Mouse (Mus musculus) hindbrain, embryonic 12.5 days (tissue): ENCODE data around the gene Phf5a. TPM values are rescaled to one million over a fixed set of nuclear protein-coding genes. Genes with fewer than 3 reads are reported as not detected.

ENCODE experiments used
- ATAC-seq: fragments of 200-750 bp; cut with Nextera tagmentation; 2 replicates; pipeline ENCODE4 v1.8.0; 2017; ENCODE audit warnings: moderate TSS enrichment; ENCODE audit not compliant: low FRiP score
- H3K27ac ChIP-seq: fragments of 300-500 bp; sonication (generic); 2 replicates; pipeline ENCODE4 v1.5.1; 2016; ENCODE audit warnings: mild to moderate bottlenecking
- H3K27me3 ChIP-seq: fragments of 300-500 bp; sonication (generic); 2 replicates; pipeline ENCODE4 v1.6.1; 2016; ENCODE audit warnings: mild to moderate bottlenecking
- H3K36me3 ChIP-seq: fragments of 300-500 bp; sonication (generic); 2 replicates; pipeline ENCODE4 v1.6.1; 2016; ENCODE audit warnings: mild to moderate bottlenecking
- H3K4me1 ChIP-seq: fragments of 300-500 bp; sonication (generic); 2 replicates; pipeline ENCODE4 v1.6.1; 2016
- H3K4me2 ChIP-seq: fragments of 300-500 bp; sonication (generic); replicated peaks from 2 replicates; pipeline ENCODE4 v1.6.1; 2016; ENCODE audit warnings: mild to moderate bottlenecking
- H3K4me3 ChIP-seq: fragments of 300-500 bp; sonication (generic); 2 replicates; pipeline ENCODE4 v1.5.1; 2016; ENCODE audit warnings: mild to moderate bottlenecking
- H3K9ac ChIP-seq: fragments of 300-500 bp; sonication (generic); 2 replicates; pipeline ENCODE4 v1.6.1; 2016; ENCODE audit warnings: mild to moderate bottlenecking, moderate library complexity
- H3K9me3 ChIP-seq: fragments of 300-500 bp; sonication (generic); replicated peaks from 2 replicates; pipeline ENCODE4 v1.6.1; 2016; ENCODE audit warnings: mild to moderate bottlenecking
- WGBS: fragments of 180-500 bp; shearing (Covaris S2); methylation state at CpG from one replicate; pipeline ENCODE4 v1.1.7; 2016; 5-methylcytosine and 5-hydroxymethylcytosine counted together
- polyA plus RNA-seq: library from polyadenylated mRNA; unstranded; fragments of >200 nt; fragmentation: Nextera tagmentation; extraction: Ambion mirVana; gene quantifications from 2 replicates; pipeline ENCODE4 v1.2.1, GENCODE M21; 2016

The Phf5a gene
- polyA plus RNA-seq, 1 experiment from 2014 or later: 115 TPM

DNA sequence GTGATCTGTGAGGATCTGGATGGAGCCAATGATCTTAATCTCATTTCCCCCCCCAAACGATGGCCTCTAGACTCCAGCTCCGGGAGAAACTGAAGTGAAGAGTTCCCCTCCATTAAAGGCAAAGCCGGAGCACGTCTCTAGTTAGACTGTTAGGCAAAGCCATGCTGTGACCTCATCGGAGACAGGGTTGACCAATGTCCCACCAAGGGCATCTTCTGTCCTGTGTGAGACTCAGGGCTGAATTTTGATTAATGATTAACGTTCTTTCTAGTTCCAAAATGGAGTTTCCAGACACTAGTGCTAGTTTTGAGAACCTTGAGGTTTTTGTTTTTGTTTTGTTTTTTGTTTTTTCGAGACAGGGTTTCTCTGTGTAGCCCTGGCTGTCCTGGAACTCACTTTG is 18.6 kb downstream of the Phf5a start:
- WGBS: 92% methylated on average over 7 of the region's 7 CpGs
- H3K9ac ChIP-seq: no peak overlapping the region
- H3K4me2 ChIP-seq: no peak overlapping the region
- peaks cover 37% of the 10 kb centered on the region for H3K36me3 ChIP-seq
- peaks cover 15% of the 10 kb centered on the region for H3K4me1 ChIP-seq
- no peak overlapping the region for H3K27ac ChIP-seq
- ATAC-seq: no peak
- H3K9me3 ChIP-seq: no peaks in the 10 kb centered on the region
- no peaks in the 10 kb centered on the region for H3K27me3 ChIP-seq
- H3K4me3 ChIP-seq: no peak overlapping the region

DNA sequence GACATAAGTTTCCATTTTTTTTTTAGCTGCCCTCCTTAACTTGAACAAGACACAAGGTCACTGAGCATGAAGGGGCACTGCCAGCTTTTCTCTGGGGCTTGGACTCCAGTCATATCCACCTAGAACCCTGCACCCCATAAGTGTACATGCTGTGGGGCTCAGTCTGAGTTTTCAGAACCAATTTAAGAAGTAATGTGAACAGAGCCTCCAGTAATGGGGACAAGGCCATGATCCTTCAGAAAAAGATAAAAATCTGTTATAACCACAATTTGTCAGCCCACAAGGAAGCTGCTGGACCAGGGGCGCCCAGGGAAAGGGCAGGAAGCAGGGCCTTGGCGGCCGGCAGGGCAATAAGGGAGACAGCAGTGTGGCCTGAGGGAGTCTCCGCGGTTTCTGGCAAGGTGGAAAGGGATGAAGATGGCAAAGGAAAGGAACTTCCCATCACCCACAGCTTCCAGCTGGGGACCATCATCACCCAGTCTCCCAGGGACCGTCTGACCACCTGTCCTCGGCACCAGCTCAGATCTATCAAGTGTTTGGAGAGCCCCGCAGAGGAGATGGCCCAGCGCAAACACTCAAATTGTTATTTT is 19.2 kb downstream of the Phf5a start:
- Histone ChIP-seq H3K36me3 (peaks cover 41% of the 10 kb centered on the region), H3K4me1 (peaks cover 15% of the 10 kb centered on the region), H3K4me3 (no peak overlapping the region), H3K27me3 (no peaks in the 10 kb centered on the region), H3K9me3 (no peaks in the 10 kb centered on the region), H3K4me2 (no peak overlapping the region), H3K27ac (no peak overlapping the region), H3K9ac (no peak overlapping the region)
- no peak for ATAC-seq
- 93% methylated on average over 9 of the region's 9 CpGs for WGBS

DNA sequence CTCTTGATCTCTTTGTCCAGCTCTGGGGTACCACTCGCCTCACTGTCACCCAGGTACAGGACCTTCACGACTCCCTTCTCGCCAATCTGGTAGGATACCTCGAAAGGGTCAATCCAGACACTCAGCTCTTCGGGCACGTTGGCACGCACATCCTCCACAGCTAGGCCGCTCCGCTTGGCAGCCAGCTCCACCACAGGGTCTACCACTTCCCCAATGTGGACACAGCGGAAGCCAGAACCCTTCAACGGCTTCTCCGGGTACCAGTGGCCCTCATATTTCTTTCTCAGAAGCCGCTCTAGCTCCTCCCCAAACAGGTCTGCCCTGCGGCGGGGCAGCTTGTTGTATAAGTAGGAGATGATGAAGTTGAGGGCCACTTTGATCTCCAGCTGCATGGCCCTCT is 20.3 kb downstream of the Phf5a start:
- H3K36me3 ChIP-seq: peaks cover 41% of the 10 kb centered on the region
- H3K27ac ChIP-seq: no peak overlapping the region
- H3K27me3 ChIP-seq: no peaks in the 10 kb centered on the region
- no peaks in the 10 kb centered on the region for H3K9me3 ChIP-seq
- H3K4me1 ChIP-seq: peaks cover 9% of the 10 kb centered on the region
- no peak overlapping the region for H3K4me3 ChIP-seq
- ATAC-seq: no peak
- H3K4me2 ChIP-seq: no peak overlapping the region
- 95% methylated on average over 15 of the region's 15 CpGs for WGBS
- no peak overlapping the region for H3K9ac ChIP-seq

DNA sequence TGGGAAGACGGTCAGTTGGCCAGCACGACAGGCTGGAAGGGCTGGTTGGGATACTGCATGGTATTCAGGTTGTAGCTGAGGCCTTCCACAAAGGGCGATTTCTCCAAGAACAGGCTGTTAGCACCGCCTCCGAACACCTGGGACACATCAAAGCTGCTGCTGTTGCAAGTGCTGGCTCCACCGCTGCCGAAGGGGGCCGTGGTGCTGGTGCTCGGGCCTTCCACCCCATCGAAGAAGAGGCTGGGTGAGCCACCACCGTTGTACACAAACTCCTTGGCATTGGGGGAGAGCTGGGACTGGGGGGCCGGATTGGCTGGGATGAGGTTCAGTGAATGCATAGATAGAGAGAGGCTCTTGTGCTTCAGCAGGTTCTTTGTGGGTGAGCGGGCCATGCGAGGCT is 21.0 kb downstream of the Phf5a start:
- H3K4me1 ChIP-seq: peaks cover 7% of the 10 kb centered on the region
- H3K4me3 ChIP-seq: no peak overlapping the region
- H3K9me3 ChIP-seq: no peaks in the 10 kb centered on the region
- H3K27ac ChIP-seq: no peak overlapping the region
- WGBS: 84% methylated on average over 14 of the region's 14 CpGs
- no peak overlapping the region for H3K9ac ChIP-seq
- H3K4me2 ChIP-seq: no peak overlapping the region
- no peak for ATAC-seq
- H3K27me3 ChIP-seq: no peaks in the 10 kb centered on the region
- peaks cover 41% of the 10 kb centered on the region for H3K36me3 ChIP-seq

DNA sequence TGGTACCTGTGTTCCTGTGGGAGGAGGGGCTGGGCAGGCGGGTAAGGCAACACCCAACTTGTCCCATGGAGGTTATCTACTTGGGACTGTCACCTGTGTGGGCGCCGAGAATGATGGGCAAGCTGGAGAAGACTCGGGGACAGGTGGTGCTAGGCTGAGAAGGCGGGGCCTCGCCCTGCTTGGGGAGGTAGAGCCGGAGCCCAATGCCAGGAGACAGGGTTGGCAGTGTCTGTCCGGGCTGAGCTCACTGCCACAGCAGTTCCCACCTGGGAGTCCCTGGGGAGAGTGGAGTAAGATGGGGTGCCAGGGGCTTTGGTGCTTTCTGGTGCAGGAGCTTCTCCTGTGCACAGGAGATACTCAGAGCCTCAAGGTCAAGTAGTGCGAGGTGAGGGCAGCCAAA is 22.6 kb downstream of the Phf5a start:
- peaks cover 41% of the 10 kb centered on the region for H3K36me3 ChIP-seq
- 89% methylated on average over 9 of the region's 9 CpGs for WGBS
- no peak for ATAC-seq
- H3K4me1 ChIP-seq: 0 out of 2 replicates have a peak, but pooled peaks cover 2% of the 10 kb centered on the region
- no peak overlapping the region for H3K4me3 ChIP-seq
- H3K9me3 ChIP-seq: no peaks in the 10 kb centered on the region
- H3K9ac ChIP-seq: no peak overlapping the region
- H3K27me3 ChIP-seq: no peaks in the 10 kb centered on the region
- H3K4me2 ChIP-seq: no peak overlapping the region
- no peak overlapping the region for H3K27ac ChIP-seq

DNA sequence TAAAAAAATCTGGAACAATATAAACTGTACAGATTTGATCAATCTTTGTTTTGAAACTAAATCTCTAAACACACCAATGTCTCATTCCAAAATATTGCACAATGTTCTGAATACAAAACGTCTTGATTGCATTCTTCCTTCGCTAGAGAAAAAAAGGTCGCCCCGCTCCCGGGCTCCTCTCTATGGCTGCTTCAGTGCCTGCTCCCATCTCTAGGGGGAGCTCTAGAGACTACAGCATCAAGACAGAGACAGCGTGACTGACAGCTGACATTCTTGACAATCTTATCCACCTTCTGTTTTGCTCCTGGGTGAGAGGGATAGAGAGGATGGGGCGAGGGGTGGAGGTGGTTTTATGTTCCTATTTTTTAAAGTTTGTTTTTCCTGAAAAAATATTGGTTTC is 23.4 kb downstream of the Phf5a start:
- no peak overlapping the region for H3K4me2 ChIP-seq
- H3K27me3 ChIP-seq: no peaks in the 10 kb centered on the region
- no peaks in the 10 kb centered on the region for H3K9me3 ChIP-seq
- H3K36me3 ChIP-seq: peaks cover 41% of the 10 kb centered on the region
- 0 out of 2 replicates have a peak, but pooled peaks cover 2% of the 10 kb centered on the region for H3K4me1 ChIP-seq
- no peak overlapping the region for H3K4me3 ChIP-seq
- H3K27ac ChIP-seq: no peak overlapping the region
- no peak overlapping the region for H3K9ac ChIP-seq
- no peak for ATAC-seq
- 43% methylated on average over 7 of the region's 7 CpGs for WGBS

DNA sequence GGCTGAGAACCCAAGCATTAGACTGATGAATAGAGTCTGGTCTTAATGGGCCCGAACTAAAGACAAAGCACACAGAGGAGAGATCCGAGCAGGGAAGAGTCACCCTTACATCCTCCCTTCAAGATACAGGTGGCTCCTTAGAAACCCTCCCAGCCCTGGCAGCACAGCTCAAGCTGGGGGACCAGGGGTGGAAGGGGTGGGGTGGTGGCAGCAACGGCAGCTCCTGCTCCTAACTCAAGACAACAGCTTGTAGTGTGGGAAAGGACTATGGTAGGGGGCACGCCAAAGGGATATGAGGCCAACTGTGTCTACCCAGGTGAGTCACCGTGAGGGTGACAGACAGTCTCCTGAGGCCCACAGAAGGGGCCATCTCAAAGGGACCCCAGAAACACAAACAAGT is 23.9 kb downstream of the Phf5a start:
- ATAC-seq: no peak
- 0 out of 2 replicates have a peak, but pooled peaks cover 2% of the 10 kb centered on the region for H3K4me1 ChIP-seq
- peaks cover 41% of the 10 kb centered on the region for H3K36me3 ChIP-seq
- H3K27me3 ChIP-seq: no peaks in the 10 kb centered on the region
- no peak overlapping the region for H3K4me2 ChIP-seq
- H3K27ac ChIP-seq: no peak overlapping the region
- H3K9me3 ChIP-seq: no peaks in the 10 kb centered on the region
- 92% methylated on average over 5 of the region's 5 CpGs for WGBS
- H3K9ac ChIP-seq: no peak overlapping the region
- no peak overlapping the region for H3K4me3 ChIP-seq

DNA sequence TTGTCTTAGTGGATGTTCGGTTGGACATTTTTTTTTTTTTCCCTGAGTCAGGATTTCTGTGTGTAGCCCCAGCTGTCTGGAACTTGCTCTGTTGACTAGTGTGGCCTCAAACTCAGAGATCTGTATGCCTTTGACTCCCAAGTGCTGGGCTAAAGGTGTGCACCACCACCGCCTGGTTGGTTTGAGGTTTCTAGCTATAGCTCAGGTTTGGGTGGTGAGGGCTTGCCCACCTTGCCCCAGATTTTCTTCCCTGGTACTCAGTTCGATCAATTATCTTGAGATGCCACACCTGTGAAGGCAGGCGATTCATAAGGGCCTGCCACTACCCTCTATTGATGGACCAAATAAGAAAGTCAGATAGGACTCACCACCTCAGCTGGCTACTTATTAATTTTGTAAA is 24.6 kb downstream of the Phf5a start:
- ATAC-seq: no peak
- Histone ChIP-seq H3K4me3 (no peak overlapping the region), H3K4me2 (no peak overlapping the region), H3K4me1 (0 out of 2 replicates have a peak, but pooled peaks cover 2% of the 10 kb centered on the region), H3K27me3 (no peaks in the 10 kb centered on the region), H3K9me3 (no peaks in the 10 kb centered on the region), H3K9ac (no peak overlapping the region), H3K27ac (no peak overlapping the region), H3K36me3 (peaks cover 36% of the 10 kb centered on the region)
- 86% methylated on average over 4 of the region's 4 CpGs for WGBS

DNA sequence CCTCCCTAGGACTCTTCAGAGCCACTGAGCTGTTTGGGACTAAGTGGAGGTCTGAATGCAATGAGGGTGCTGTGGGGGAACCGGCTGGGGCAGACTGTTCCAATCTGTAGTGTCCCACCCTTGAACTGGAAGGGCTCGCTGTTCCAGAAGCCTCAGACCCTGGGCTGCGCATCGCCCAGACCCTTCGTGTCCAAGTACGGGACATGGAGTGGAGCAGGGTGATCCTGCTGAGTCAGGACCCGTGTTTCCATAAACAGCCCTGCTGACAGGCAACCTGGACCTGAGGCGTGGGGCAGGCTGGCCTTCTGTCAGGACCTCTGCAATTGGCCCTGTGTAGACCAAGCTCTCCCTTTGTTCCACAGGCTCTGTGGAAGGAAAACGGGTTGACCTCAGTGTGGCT is 25.0 kb downstream of the Phf5a start:
- no peaks in the 10 kb centered on the region for H3K9me3 ChIP-seq
- H3K36me3 ChIP-seq: peaks cover 32% of the 10 kb centered on the region
- no peak for ATAC-seq
- no peak overlapping the region for H3K27ac ChIP-seq
- H3K4me1 ChIP-seq: 0 out of 2 replicates have a peak, but pooled peaks cover 2% of the 10 kb centered on the region
- H3K9ac ChIP-seq: no peak overlapping the region
- no peak overlapping the region for H3K4me2 ChIP-seq
- no peaks in the 10 kb centered on the region for H3K27me3 ChIP-seq
- no peak overlapping the region for H3K4me3 ChIP-seq
- 87% methylated on average over 9 of the region's 9 CpGs for WGBS

DNA sequence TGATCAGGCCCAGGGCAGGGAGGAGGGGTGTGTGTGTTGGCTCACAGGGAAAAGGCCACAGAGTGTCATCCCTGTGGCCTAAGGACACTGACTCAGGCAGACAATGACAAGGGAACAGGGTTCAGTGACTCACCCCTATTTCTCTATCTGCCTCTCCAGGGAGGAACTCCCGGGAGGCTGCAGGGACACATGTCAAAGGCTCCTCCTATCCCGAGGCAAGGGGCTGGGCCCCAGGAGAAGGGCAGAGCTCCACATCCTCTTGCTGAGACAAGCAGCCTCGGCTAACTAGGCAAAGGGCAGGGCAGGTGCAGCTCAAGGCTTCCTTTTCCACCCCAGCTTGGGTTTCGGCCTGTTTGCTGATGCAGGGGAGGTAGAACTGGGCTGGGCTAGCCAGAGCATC is 26.0 kb downstream of the Phf5a start:
- Histone ChIP-seq H3K4me3 (no peak overlapping the region), H3K4me1 (0 out of 2 replicates have a peak, but pooled peaks cover 2% of the 10 kb centered on the region), H3K9ac (no peak overlapping the region), H3K36me3 (peaks cover 22% of the 10 kb centered on the region), H3K9me3 (no peaks in the 10 kb centered on the region), H3K27ac (no peak overlapping the region), H3K4me2 (no peak overlapping the region), H3K27me3 (no peaks in the 10 kb centered on the region)
- ATAC-seq: no peak
- 39% methylated on average over 4 of the region's 4 CpGs for WGBS

DNA sequence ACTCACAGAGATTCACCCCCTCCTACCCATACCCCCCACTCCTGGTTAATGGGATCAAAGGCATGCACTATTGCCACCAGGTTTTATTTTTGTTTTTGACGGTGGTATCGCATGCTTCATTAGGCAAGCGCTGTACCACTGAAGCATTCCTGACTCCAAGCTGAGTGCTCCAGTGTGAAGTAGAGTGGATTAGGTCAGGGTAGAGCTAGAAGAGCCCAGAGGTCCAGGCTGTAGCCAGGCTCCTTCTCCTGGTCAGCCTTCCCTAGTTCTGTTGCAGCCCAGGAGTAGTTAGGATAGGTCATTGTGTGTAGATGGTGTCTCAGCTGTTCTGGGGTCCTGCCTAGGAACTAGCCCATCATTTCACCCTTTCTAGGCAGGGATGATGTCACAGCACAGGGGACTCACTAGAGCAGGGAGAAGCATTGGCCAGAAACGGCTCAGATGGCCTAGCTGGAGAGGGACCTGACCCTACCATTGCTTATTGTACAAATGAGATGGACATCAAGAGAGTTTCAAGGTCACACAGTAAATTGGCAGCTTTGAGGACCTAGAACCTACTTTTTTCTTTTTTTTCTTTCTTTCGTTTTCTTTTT is 26.6 kb downstream of the Phf5a start:
- no peak overlapping the region for H3K4me2 ChIP-seq
- H3K27ac ChIP-seq: no peak overlapping the region
- H3K9ac ChIP-seq: no peak overlapping the region
- 0 out of 2 replicates have a peak, but pooled peaks cover 2% of the 10 kb centered on the region for H3K4me1 ChIP-seq
- no peak overlapping the region for H3K4me3 ChIP-seq
- H3K27me3 ChIP-seq: no peaks in the 10 kb centered on the region
- H3K9me3 ChIP-seq: no peaks in the 10 kb centered on the region
- ATAC-seq: no peak
- 67% methylated on average over 5 of the region's 5 CpGs for WGBS
- peaks cover 16% of the 10 kb centered on the region for H3K36me3 ChIP-seq

DNA sequence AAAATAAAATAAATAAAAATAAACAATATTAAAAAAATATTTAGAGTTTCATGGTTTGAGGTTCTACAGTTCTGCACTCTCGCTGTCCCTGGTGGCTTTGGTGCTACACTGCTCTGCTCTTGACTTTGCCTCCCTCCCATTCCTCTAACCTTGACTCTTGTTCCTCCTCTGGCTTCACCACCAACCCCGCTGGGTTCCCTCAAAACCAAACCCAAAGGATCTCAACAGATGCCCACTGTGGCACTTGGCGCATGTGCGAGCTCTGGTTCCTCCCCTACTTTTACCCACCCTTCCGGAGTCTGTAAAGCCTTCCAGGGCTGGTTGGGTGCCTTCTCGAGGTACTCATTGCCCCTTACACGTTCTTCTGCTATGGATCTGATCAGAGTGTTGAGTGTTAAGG is 29.4 kb downstream of the Phf5a start:
- Histone ChIP-seq H3K9ac (no peak overlapping the region), H3K4me1 (0 out of 2 replicates have a peak, but pooled peaks cover 3% of the 10 kb centered on the region), H3K4me2 (no peak overlapping the region), H3K4me3 (no peak overlapping the region), H3K27me3 (peaks cover 3% of the 10 kb centered on the region; the same call in 1 of the 2 replicates), H3K36me3 (no peaks in the 10 kb centered on the region; the same call in 1 of the 2 replicates), H3K9me3 (no peaks in the 10 kb centered on the region), H3K27ac (no peak overlapping the region)
- 84% methylated on average over 7 of the region's 7 CpGs for WGBS
- ATAC-seq: no peak

DNA sequence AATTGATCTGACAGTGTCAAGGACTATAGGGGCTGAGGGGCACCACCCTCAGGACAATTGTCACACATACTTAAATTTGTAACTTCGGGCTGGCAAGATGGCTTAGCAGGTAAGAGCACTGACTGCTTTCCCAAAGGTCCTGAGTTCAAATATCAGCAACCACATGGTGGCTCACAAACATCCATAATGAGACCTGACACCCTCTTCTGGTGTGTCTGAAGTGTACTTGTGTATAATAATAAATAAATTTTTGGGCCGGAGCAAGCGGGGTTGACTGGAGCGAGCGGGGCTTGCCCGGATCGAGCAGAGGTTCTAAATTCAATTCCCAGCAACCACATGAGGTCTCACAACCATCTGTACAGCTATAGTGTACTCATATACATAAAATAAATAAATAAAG is 31.4 kb downstream of the Phf5a start:
- Histone ChIP-seq H3K4me2 (no peak overlapping the region), H3K4me1 (peaks cover 13% of the 10 kb centered on the region), H3K4me3 (no peak overlapping the region), H3K27ac (no peak overlapping the region), H3K36me3 (no peaks in the 10 kb centered on the region), H3K9ac (no peak overlapping the region), H3K9me3 (no peaks in the 10 kb centered on the region), H3K27me3 (peaks cover 16% of the 10 kb centered on the region; the same call in 1 of the 2 replicates)
- ATAC-seq: no peak
- 89% methylated on average over 7 of the region's 7 CpGs for WGBS
